Mouse (Mus musculus): ENCODE data around the gene Gm49405. TPM values are rescaled to one million over a fixed set of nuclear protein-coding genes. Genes with fewer than 3 reads are reported as not detected.
"Not testable (repeated sequence)": the region's sequence is repeated elsewhere in the genome, so short reads cannot be mapped to it uniquely, and the experiment has no call there.

The Gm49405 gene
- total and polyA plus RNA-seq, 2 experiments from 2014 or later: 2.6 to 7.8 TPM

- no peak for ATAC-seq
- H3K9me3 ChIP-seq (ENCODE audit: low read length): no peaks in the 10 kb centered on the region
- no peak within 1 kb of the TSS for H3K4me3 ChIP-seq (ENCODE audit: low read depth, low read length)
- H3K36me3 ChIP-seq (ENCODE audit: insufficient read depth): no peaks in the 10 kb centered on the region
- H3K4me2 ChIP-seq (ENCODE audit: low read depth): no peak within 1 kb of the TSS
- H3K4me1 ChIP-seq (ENCODE audit: insufficient read depth): no peaks in the 10 kb centered on the region
- no peak for DNase-seq
- no peak for TF ChIP-seq CTCF (IDR thresholded peaks at IDR 0.05; ENCODE audit: low read depth)
- H3K9ac ChIP-seq: no peak within 1 kb of the TSS
- 61% methylated on average over 9 of the region's 9 CpGs for WGBS
- H3K27me3 ChIP-seq (ENCODE audit: insufficient read depth, low read length): no peaks in the 10 kb centered on the region
- no peak within 1 kb of the TSS for H3K27ac ChIP-seq (ENCODE audit: low read depth, low read length)
These were observed 28.2 kb upstream of the Gm49405 start, which contains the start of gene Aldh3b2 for GRCm38 (mm10) chr19:3972229-3972628. Gene Aldh3b2, plus strand, starts transcription at chr19:3972328.

GRCm38 (mm10) chr19:3974608-3975007 lies 25.8 kb upstream of the Gm49405 start:
- peak; percentile 78 for ATAC-seq
- not testable (repeated sequence) for H3K4me2 ChIP-seq (ENCODE audit: low read depth); H3K36me3 ChIP-seq (ENCODE audit: insufficient read depth); H3K27me3 ChIP-seq (ENCODE audit: insufficient read depth, low read length); H3K9me3 ChIP-seq (ENCODE audit: low read length); H3K4me1 ChIP-seq (ENCODE audit: insufficient read depth); H3K4me3 ChIP-seq (ENCODE audit: low read depth, low read length); H3K9ac ChIP-seq; H3K27ac ChIP-seq (ENCODE audit: low read depth, low read length); DNase-seq
- WGBS: 49% methylated on average over 6 of the region's 6 CpGs

- Histone ChIP-seq H3K9me3 (ENCODE audit: low read length) (no peaks in the 10 kb centered on the region), H3K4me1 (ENCODE audit: insufficient read depth) (no peaks in the 10 kb centered on the region), H3K36me3 (ENCODE audit: insufficient read depth) (no peaks in the 10 kb centered on the region), H3K27ac (ENCODE audit: low read depth, low read length) (no peak overlapping the region), H3K9ac (no peak overlapping the region), H3K4me3 (ENCODE audit: low read depth, low read length) (no peak overlapping the region), H3K4me2 (ENCODE audit: low read depth) (no peak overlapping the region), H3K27me3 (ENCODE audit: insufficient read depth, low read length) (no peaks in the 10 kb centered on the region)
- WGBS: 75% methylated on average over 2 of the region's 2 CpGs
- ATAC-seq (no peak), DNase-seq (no peak)
- TF ChIP-seq CTCF (IDR thresholded peaks at IDR 0.05; ENCODE audit: low read depth): no peak
These were observed 24.6 kb upstream of the Gm49405 start for GRCm38 (mm10) chr19:3975866-3976265.

GRCm38 (mm10) chr19:3980309-3980708 lies 20.1 kb upstream of the Gm49405 start:
- peak; percentile 87 for TF ChIP-seq CTCF (IDR thresholded peaks at IDR 0.05; ENCODE audit: low read depth)
- Histone ChIP-seq H3K4me1 (ENCODE audit: insufficient read depth) (no peaks in the 10 kb centered on the region), H3K9me3 (ENCODE audit: low read length) (no peaks in the 10 kb centered on the region), H3K36me3 (ENCODE audit: insufficient read depth) (no peaks in the 10 kb centered on the region), H3K4me2 (ENCODE audit: low read depth) (no peak overlapping the region), H3K9ac (no peak overlapping the region), H3K4me3 (ENCODE audit: low read depth, low read length) (no peak overlapping the region), H3K27me3 (ENCODE audit: insufficient read depth, low read length) (no peaks in the 10 kb centered on the region), H3K27ac (ENCODE audit: low read depth, low read length) (peak overlapping the region; percentile 40; the same call in 1 of the 2 replicates)
- peak; percentile 94 for ATAC-seq
- DNase-seq: peak; percentile 88
- WGBS: 13% methylated on average over 4 of the region's 4 CpGs

- Histone ChIP-seq H3K4me3 (ENCODE audit: low read depth, low read length) (no peak overlapping the region), H3K4me1 (ENCODE audit: insufficient read depth) (no peaks in the 10 kb centered on the region), H3K4me2 (ENCODE audit: low read depth) (no peak overlapping the region), H3K9me3 (ENCODE audit: low read length) (no peaks in the 10 kb centered on the region), H3K27me3 (ENCODE audit: insufficient read depth, low read length) (no peaks in the 10 kb centered on the region), H3K27ac (ENCODE audit: low read depth, low read length) (no peak overlapping the region), H3K9ac (no peak overlapping the region), H3K36me3 (ENCODE audit: insufficient read depth) (no peaks in the 10 kb centered on the region)
- WGBS: 79% methylated on average over 9 of the region's 9 CpGs
- no peak for TF ChIP-seq CTCF (IDR thresholded peaks at IDR 0.05; ENCODE audit: low read depth)
- ATAC-seq: no peak
- no peak for DNase-seq
These were observed 19.5 kb upstream of the Gm49405 start for GRCm38 (mm10) chr19:3980917-3981316.

- no peak overlapping the region for H3K9ac ChIP-seq
- no peak overlapping the region for H3K4me2 ChIP-seq (ENCODE audit: low read depth)
- H3K27ac ChIP-seq (ENCODE audit: low read depth, low read length): no peak overlapping the region
- H3K4me1 ChIP-seq (ENCODE audit: insufficient read depth): no peaks in the 10 kb centered on the region
- DNase-seq (no peak), ATAC-seq (no peak)
- no peaks in the 10 kb centered on the region for H3K9me3 ChIP-seq (ENCODE audit: low read length)
- WGBS: 35% methylated on average over 9 of the region's 9 CpGs
- no peak overlapping the region for H3K4me3 ChIP-seq (ENCODE audit: low read depth, low read length)
- H3K36me3 ChIP-seq (ENCODE audit: insufficient read depth): no peaks in the 10 kb centered on the region
- H3K27me3 ChIP-seq (ENCODE audit: insufficient read depth, low read length): no peaks in the 10 kb centered on the region
- TF ChIP-seq CTCF (IDR thresholded peaks at IDR 0.05; ENCODE audit: low read depth): no peak
These were observed 16.8 kb upstream of the Gm49405 start for GRCm38 (mm10) chr19:3983527-3984200.

- TF ChIP-seq CTCF (IDR thresholded peaks at IDR 0.05; ENCODE audit: low read depth): no peak
- no peak overlapping the region for H3K4me3 ChIP-seq (ENCODE audit: low read depth, low read length)
- ATAC-seq (no peak), DNase-seq (no peak)
- H3K27me3 ChIP-seq (ENCODE audit: insufficient read depth, low read length): no peaks in the 10 kb centered on the region
- WGBS: 33% methylated on average over 8 of the region's 8 CpGs
- no peak overlapping the region for H3K9ac ChIP-seq
- H3K27ac ChIP-seq (ENCODE audit: low read depth, low read length): no peak overlapping the region
- H3K4me2 ChIP-seq (ENCODE audit: low read depth): no peak overlapping the region
- no peaks in the 10 kb centered on the region for H3K4me1 ChIP-seq (ENCODE audit: insufficient read depth)
- H3K9me3 ChIP-seq (ENCODE audit: low read length): no peaks in the 10 kb centered on the region
- H3K36me3 ChIP-seq (ENCODE audit: insufficient read depth): no peaks in the 10 kb centered on the region
These were observed 15.2 kb upstream of the Gm49405 start for GRCm38 (mm10) chr19:3985261-3985681.

Measured in forebrain, postnatal 0 days (tissue).